Mouse (Mus musculus): ENCODE measurements around the gene Sh2b1.

GRCm38 (mm10) chr7:126448481-126448880, 26.7 kb downstream of the Sh2b1 start:
- TF ChIP-seq CTCF (IDR thresholded peaks at IDR 0.05; ENCODE audit: insufficient read depth, low read depth, low read length): no peak
- no peak for TF ChIP-seq POLR2A (IDR thresholded peaks at IDR 0.05; ENCODE audit: insufficient read depth, low read depth, low read length)

Data from olfactory bulb, adult 2 months (tissue).